Mouse (Mus musculus) liver, embryonic 15.5 days (tissue): ENCODE results near the gene 2610008E11Rik. TPM values are rescaled to one million over a fixed set of nuclear protein-coding genes. Genes with fewer than 3 reads are reported as not detected.

Experiments used
- ATAC-seq: fragments of 200-750 bp; cut with Nextera tagmentation; 2 replicates; pipeline ENCODE4 v1.8.0; 2017; ENCODE audit warnings: moderate number of reproducible peaks, mild to moderate bottlenecking, moderate library complexity; ENCODE audit not compliant: insufficient read depth
- H3K27ac ChIP-seq: fragments of 300-500 bp; sonication (generic); replicated peaks from 2 replicates; pipeline ENCODE4 v1.5.1; 2015; ENCODE audit warnings: mild to moderate bottlenecking, inconsistent platforms
- H3K27me3 ChIP-seq: fragments of 300-500 bp; sonication (generic); 2 replicates; pipeline ENCODE4 v1.6.1; 2015; ENCODE audit warnings: mild to moderate bottlenecking, inconsistent platforms
- H3K36me3 ChIP-seq: fragments of 300-500 bp; sonication (generic); replicated peaks from 2 replicates; pipeline ENCODE4 v1.6.1; 2015; ENCODE audit warnings: moderate library complexity, mild to moderate bottlenecking, inconsistent platforms
- H3K4me1 ChIP-seq: fragments of 300-500 bp; sonication (generic); replicated peaks from 2 replicates; pipeline ENCODE4 v1.6.1; 2015; ENCODE audit warnings: inconsistent platforms
- H3K4me2 ChIP-seq: fragments of 300-500 bp; sonication (generic); 2 replicates; pipeline ENCODE4 v1.6.1; 2015; ENCODE audit warnings: moderate library complexity, mild to moderate bottlenecking, inconsistent platforms
- H3K4me3 ChIP-seq: fragments of 300-500 bp; sonication (generic); replicated peaks from 2 replicates; pipeline ENCODE4 v1.5.1; 2015; ENCODE audit warnings: mild to moderate bottlenecking, inconsistent platforms
- H3K9ac ChIP-seq: fragments of 300-500 bp; sonication (generic); 2 replicates; pipeline ENCODE4 v1.6.1; 2015; ENCODE audit warnings: moderate library complexity, mild to moderate bottlenecking, inconsistent platforms
- H3K9me3 ChIP-seq: fragments of 300-500 bp; sonication (generic); replicated peaks from 2 replicates; pipeline ENCODE4 v1.6.1; 2016; ENCODE audit warnings: inconsistent platforms
- WGBS: fragments of 180-500 bp; shearing (Covaris S2); methylation state at CpG from one replicate; pipeline ENCODE4 v1.1.7; 2015; ENCODE audit warnings: mixed read lengths; ENCODE audit not compliant: insufficient replicate concordance; 5-methylcytosine and 5-hydroxymethylcytosine counted together
- polyA plus RNA-seq: library from polyadenylated mRNA; unstranded; fragments of >200 nt; fragmentation: Nextera tagmentation; extraction: Ambion mirVana; gene quantifications from 2 replicates; pipeline ENCODE4 v1.2.1, GENCODE M21; 2015

Gene 2610008E11Rik
- 2.8 and 3.5 TPM in 2 replicates for polyA plus RNA-seq

DNA sequence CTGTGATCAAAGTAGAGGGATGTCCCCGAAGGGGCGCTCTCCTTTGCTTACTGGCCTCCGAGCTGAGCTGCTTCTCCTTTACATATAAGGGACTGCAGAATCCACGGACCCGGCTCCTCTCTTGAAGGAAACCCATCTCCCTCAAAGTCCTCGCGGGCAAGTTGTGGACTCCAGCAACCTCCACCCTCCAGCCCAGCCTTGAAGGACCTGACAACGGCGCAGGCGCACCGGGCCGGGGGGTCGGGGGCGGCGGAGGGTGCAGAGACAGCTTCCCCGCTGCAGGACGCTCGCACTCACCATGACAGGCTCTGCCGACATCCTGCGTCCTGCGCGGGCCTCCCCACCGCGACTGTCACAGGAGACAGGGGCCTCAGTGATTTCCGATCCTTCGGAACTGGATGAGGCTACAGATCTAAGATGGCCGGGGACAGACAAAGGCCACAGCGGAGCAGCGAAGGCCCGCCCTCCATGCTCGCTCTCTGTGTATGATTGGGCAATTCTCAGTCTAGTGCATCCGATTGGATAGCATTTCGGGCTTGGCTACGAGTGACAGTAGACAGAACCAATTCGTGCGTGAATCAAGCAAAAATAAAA, at the start of gene 2610008E11Rik:
Gene 2610008E11Rik (minus strand): TSS at position 440 of the 594 bp plus-strand sequence.
- H3K27ac ChIP-seq: peak within 1 kb of the TSS; percentile 74
- H3K27me3 ChIP-seq: 0 out of 2 replicates have a peak, but pooled peaks cover 3% of the 10 kb centered on the region
- WGBS: under 1% methylated on average over 36 of the region's 36 CpGs
- H3K9ac ChIP-seq: peak within 1 kb of the TSS; percentile 71
- peak; percentile 100 for ATAC-seq
- peaks cover 7% of the 10 kb centered on the region for H3K4me1 ChIP-seq
- H3K4me3 ChIP-seq: peak within 1 kb of the TSS; percentile 73
- H3K4me2 ChIP-seq: peak within 1 kb of the TSS; percentile 71
- H3K36me3 ChIP-seq: peaks cover 10% of the 10 kb centered on the region
- no peaks in the 10 kb centered on the region for H3K9me3 ChIP-seq

DNA sequence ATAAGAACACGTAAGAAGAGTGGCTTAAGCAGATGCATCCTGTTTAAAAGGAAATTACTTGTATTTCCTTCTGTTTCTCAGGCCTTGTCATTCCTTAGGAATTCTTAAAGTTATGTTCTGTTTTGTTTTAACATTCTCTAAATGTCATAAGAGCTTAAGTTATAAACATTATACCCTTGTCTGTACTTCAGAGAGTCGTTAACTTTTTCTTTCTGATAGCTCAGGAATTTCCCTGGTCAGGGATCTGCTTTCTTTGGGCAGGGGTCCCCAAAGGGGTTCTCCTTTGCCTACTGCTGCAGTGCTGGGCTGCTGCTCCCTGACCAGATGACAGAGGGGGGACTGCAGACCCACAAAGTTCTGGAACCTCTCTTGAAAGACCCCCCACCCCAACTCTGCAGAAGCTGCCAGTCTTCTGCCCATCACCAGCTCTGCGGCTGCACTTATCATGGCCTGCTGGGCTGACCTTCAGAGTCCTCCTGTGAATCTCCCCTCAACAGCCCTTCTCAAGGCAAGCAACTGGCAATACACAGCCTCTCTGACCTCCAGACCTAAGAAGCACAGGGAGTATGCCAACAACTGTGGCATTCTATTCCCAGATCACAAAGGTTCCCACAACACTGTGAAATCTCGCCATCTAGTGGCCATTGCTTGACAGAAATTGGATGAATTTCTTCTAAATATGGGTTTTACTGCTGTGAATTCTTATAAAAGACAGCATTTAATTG, 18.9 kb upstream of the 2610008E11Rik start:
- no peak overlapping the region for H3K4me2 ChIP-seq
- ATAC-seq: no peak
- no peak overlapping the region for H3K27ac ChIP-seq
- no peak overlapping the region for H3K9ac ChIP-seq
- WGBS: 29% methylated on average over 4 of the region's 4 CpGs
- H3K4me1 ChIP-seq: no peaks in the 10 kb centered on the region
- H3K36me3 ChIP-seq: no peaks in the 10 kb centered on the region
- H3K9me3 ChIP-seq: no peaks in the 10 kb centered on the region
- no peak overlapping the region for H3K4me3 ChIP-seq
- H3K27me3 ChIP-seq: no peaks in the 10 kb centered on the region

DNA sequence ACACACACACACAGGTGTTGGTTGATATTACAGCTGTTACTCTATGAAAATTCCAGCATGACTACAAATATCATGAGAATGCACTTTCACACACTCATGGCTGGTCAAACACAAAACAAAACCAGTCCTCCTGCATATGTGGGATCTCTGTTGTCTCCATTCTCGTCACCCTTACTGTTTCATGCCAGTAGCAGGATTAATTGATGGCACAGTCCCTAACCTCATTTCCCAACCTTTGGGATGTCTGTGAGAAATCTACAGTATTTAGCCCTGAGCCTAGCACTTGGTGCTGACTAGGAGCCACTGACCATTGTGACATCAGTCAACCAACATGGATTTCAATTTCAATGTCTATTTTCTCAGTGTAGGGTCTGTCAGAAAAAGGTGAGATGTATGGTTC, 17.7 kb upstream of the 2610008E11Rik start:
- no peak overlapping the region for H3K4me3 ChIP-seq
- no peak overlapping the region for H3K27ac ChIP-seq
- H3K36me3 ChIP-seq: no peaks in the 10 kb centered on the region
- H3K9me3 ChIP-seq: no peaks in the 10 kb centered on the region
- no peaks in the 10 kb centered on the region for H3K4me1 ChIP-seq
- no peak for ATAC-seq
- no peak overlapping the region for H3K9ac ChIP-seq
- 47% methylated on average over 1 of the region's 1 CpGs for WGBS
- H3K27me3 ChIP-seq: no peaks in the 10 kb centered on the region
- H3K4me2 ChIP-seq: no peak overlapping the region

DNA sequence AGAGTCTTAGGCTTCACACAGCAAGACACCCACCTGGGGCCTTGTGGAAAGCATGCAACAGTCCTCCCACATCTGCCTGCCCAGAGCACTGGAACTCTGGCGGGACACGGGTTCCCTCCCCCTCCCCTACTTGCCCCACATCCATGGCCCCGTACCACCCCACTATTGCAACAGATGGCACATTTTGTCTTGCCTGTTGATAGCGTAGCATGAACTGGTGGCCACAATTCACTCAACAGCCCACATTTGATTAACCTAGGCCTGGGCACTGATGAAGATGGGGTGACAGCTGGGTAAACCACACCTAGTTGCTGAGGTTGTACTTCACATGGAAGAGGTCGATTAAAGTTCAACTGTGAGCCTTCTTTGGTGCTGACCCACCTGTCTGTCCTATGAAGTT, 13.1 kb upstream of the 2610008E11Rik start:
- no peak overlapping the region for H3K4me3 ChIP-seq
- H3K9me3 ChIP-seq: no peaks in the 10 kb centered on the region
- H3K4me1 ChIP-seq: peaks cover 6% of the 10 kb centered on the region; the same call in 1 of the 2 replicates
- no peaks in the 10 kb centered on the region for H3K27me3 ChIP-seq
- no peak overlapping the region for H3K27ac ChIP-seq
- no peak for ATAC-seq
- H3K36me3 ChIP-seq: no peaks in the 10 kb centered on the region
- H3K9ac ChIP-seq: no peak overlapping the region
- WGBS: 71% methylated on average over 5 of the region's 5 CpGs
- H3K4me2 ChIP-seq: no peak overlapping the region

DNA sequence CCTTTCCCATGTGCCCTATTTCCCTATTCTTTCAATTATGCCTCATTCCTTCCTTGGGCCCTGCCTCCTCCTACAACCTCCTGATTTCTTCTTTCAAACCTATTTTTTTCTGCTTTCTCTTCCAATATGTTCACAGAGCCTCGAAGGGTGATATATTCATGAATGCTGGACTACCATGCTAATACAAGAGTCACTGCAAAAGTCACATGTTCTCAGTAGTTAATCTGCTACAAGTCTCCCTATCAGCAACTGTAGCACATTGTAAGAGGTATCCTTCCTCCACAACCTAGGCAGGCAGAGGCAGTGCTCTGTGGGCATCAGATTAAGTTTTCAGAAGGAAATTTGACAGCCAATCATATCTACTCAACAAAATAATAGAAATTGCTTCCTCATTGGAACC, 11.8 kb upstream of the 2610008E11Rik start:
- peaks cover 6% of the 10 kb centered on the region; the same call in 1 of the 2 replicates for H3K4me1 ChIP-seq
- H3K27ac ChIP-seq: no peak overlapping the region
- H3K27me3 ChIP-seq: no peaks in the 10 kb centered on the region
- H3K9me3 ChIP-seq: no peaks in the 10 kb centered on the region
- H3K4me2 ChIP-seq: no peak overlapping the region
- H3K36me3 ChIP-seq: no peaks in the 10 kb centered on the region
- H3K4me3 ChIP-seq: no peak overlapping the region
- 39% methylated on average over 1 of the region's 1 CpGs for WGBS
- H3K9ac ChIP-seq: no peak overlapping the region
- ATAC-seq: no peak

DNA sequence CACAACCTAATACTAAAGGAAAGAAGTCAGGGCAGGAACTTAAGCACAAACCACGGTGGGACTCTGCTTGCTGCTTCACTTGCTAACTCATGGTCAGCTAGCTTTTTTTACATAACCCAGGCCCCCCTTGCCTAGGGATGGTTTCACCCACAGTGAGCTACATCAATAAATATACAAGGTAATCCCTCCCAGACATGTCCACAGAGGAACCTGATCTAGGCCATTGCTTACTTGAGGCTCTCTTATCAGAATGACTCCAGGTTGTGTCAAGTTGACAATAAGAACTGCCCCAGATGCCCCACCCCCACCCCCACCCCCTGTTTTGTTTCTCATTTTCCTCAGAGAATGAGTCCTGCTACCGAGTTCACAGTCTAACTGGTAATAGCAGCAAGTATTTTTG, 10.1 kb upstream of the 2610008E11Rik start:
- H3K36me3 ChIP-seq: no peaks in the 10 kb centered on the region
- H3K27ac ChIP-seq: no peak overlapping the region
- H3K4me2 ChIP-seq: no peak overlapping the region
- peaks cover 6% of the 10 kb centered on the region; the same call in 1 of the 2 replicates for H3K4me1 ChIP-seq
- ATAC-seq: no peak
- no peaks in the 10 kb centered on the region for H3K27me3 ChIP-seq
- 30% methylated on average over 2 of the region's 2 CpGs for WGBS
- H3K9me3 ChIP-seq: no peaks in the 10 kb centered on the region
- H3K4me3 ChIP-seq: no peak overlapping the region
- no peak overlapping the region for H3K9ac ChIP-seq

DNA sequence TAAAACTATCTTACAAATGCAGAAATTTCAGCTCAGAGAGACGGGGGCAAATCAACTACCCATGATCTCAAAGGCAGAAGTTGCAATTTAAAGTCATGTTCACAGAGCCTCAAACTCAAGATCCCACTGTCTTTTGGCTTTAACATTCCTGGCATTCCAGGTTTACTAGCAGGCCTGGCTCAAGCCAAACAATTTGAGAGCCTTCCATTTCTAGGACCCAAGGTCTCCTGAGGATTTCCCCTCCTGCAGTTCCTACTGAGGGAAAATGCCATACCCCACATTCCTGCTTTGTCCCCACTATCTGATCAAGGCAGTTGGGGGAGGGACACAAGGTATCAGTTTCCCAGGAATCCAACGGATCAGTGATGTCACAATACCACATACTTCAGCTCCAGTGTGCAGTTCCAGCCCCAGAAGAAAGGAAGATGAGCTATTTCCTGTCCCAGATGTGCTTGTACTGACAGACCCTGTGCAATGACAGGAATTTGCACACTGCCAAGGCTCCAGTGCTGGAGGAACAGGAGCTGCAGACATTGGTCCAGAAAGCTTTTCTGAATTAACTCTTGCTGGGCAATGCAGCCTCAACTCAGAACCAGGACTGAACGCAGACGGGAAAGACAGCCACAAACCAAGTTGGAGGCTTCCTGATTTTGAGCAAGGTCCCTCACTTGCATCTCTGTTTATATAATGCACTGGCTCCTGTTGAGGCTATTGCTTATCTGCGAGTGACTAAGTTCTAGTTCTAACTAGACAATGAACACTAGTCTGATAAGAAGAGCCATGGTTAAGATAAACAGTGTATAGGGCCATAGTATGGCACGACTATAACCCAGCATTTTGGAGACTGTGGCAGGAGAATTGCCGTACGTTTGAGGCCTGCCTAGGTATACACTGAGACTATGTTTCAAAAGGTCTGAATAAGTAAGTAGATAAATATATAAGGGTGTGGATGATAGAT, 9.2 kb upstream of the 2610008E11Rik start:
- Histone ChIP-seq H3K36me3 (no peaks in the 10 kb centered on the region), H3K9ac (no peak overlapping the region), H3K4me2 (no peak overlapping the region), H3K9me3 (no peaks in the 10 kb centered on the region), H3K27me3 (no peaks in the 10 kb centered on the region), H3K27ac (no peak overlapping the region), H3K4me3 (no peak overlapping the region), H3K4me1 (peaks cover 6% of the 10 kb centered on the region; the same call in 1 of the 2 replicates)
- WGBS: 28% methylated on average over 8 of the region's 8 CpGs
- ATAC-seq: peak; percentile 37; the same call in 1 of the 2 replicates

DNA sequence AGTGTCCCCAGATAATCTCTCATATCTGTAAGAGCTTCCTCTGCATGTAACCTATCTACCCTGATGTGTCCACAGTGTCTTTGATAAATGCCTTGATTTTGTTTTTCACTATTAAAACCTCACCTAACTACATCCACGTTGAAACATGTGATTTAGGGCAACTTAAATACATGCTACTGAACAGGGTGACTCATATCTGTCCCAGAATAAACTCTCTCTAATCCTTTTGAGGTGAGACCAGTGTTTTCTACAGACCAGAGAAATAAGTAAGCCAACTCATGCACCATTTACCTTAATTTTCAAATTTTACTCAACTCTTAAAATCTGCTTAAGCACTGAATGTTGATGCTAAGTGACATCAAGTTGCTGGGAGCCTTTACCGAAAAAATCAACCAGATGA, 694 bp downstream of the 2610008E11Rik start:
- peak overlapping the region; percentile 74; the same call in 1 of the 2 replicates for H3K27ac ChIP-seq
- H3K4me2 ChIP-seq: peak overlapping the region; percentile 71
- H3K4me1 ChIP-seq: peaks cover 7% of the 10 kb centered on the region
- H3K9ac ChIP-seq: peak overlapping the region; percentile 71
- ATAC-seq: no peak
- H3K9me3 ChIP-seq: no peaks in the 10 kb centered on the region
- 0 out of 2 replicates have a peak, but pooled peaks cover 3% of the 10 kb centered on the region for H3K27me3 ChIP-seq
- peaks cover 15% of the 10 kb centered on the region for H3K36me3 ChIP-seq
- H3K4me3 ChIP-seq: peak overlapping the region; percentile 73
- WGBS: 6% methylated on average over 2 of the region's 2 CpGs

DNA sequence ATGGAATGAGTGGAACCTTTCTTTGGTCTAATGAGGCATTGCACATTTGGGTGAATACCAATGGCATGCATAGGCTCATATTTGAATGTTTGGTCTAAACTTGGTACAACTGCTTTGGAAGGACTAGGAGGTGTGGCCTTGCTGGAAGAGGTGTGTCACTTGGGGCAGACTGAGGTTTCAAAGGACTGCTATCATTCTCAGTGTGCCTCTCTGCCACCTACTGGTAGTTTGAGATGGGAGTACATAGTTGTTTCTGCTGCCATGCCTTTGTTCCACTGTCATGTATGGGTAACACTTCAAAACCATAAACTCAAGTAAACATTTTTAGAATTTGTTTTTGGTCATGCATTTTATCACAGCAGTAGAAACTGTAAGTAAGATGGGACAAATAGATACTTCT, 5.7 kb downstream of the 2610008E11Rik start:
- no peak for ATAC-seq
- H3K27me3 ChIP-seq: no peaks in the 10 kb centered on the region
- no peaks in the 10 kb centered on the region for H3K9me3 ChIP-seq
- H3K4me3 ChIP-seq: no peak overlapping the region
- H3K4me1 ChIP-seq: peaks cover 7% of the 10 kb centered on the region
- H3K36me3 ChIP-seq: peaks cover 47% of the 10 kb centered on the region
- no peak overlapping the region for H3K9ac ChIP-seq
- no peak overlapping the region for H3K27ac ChIP-seq
- no peak overlapping the region for H3K4me2 ChIP-seq

DNA sequence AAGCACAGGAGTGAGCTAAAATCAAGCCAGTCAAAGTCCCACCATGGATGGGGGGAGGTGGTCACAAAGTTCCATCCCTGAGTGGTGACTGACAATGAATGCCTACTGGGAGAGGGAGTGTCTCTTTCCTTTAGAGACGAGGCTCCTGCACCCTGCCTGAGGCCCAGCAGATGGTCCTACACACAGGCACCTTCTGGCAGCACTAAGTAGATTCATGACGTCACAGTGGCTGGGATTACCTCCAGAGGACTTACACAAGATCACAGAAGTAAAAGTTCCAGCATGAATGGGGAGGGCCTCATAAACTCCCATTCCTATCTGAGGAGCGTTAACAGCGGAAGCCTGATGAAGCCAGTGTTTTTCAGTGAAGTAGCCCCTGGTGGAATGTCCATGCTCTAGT, 8.4 kb downstream of the 2610008E11Rik start:
- ATAC-seq: no peak
- Histone ChIP-seq H3K9me3 (no peaks in the 10 kb centered on the region), H3K9ac (no peak overlapping the region), H3K27ac (no peak overlapping the region), H3K27me3 (no peaks in the 10 kb centered on the region), H3K4me1 (no peaks in the 10 kb centered on the region), H3K4me2 (no peak overlapping the region), H3K36me3 (peaks cover 51% of the 10 kb centered on the region), H3K4me3 (no peak overlapping the region)
- WGBS: 75% methylated on average over 4 of the region's 4 CpGs

DNA sequence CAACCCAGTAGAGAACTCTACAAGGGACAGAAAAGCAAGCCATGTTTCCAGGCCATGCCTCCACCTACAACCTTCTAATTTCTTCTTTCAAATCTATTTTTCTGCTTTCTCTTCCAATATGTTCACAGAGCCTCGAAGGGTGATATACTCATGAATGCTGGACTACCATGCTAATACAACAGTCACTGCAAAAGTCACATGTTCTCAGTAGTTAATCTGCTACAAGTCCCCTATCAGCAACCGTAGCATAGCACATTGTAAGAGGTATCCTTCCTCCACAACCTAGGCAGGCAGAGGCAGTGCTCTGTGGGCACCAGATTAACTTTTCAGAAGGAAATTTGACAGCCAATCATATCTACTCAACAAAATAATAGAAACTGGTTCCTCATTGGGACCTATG, 10.8 kb downstream of the 2610008E11Rik start:
- H3K27me3 ChIP-seq: no peaks in the 10 kb centered on the region
- H3K4me2 ChIP-seq: no peak overlapping the region
- H3K4me3 ChIP-seq: no peak overlapping the region
- WGBS: 64% methylated on average over 2 of the region's 2 CpGs
- ATAC-seq: no peak
- H3K9me3 ChIP-seq: no peaks in the 10 kb centered on the region
- no peak overlapping the region for H3K9ac ChIP-seq
- H3K4me1 ChIP-seq: no peaks in the 10 kb centered on the region
- H3K27ac ChIP-seq: no peak overlapping the region
- peaks cover 34% of the 10 kb centered on the region for H3K36me3 ChIP-seq
